In genomic region chr3:38907676-38908425, GRCm38 (mm10) we compare ENCODE assay signal across 12 mouse cellular contexts. TPM values are rescaled to one million over a fixed set of nuclear protein-coding genes. Genes with fewer than 3 reads are reported as not detected.
DNase-seq lines count a peak whose midpoint lies in the region; ATAC-seq lines count a peak whose summit lies in the region.
"Had no signal": no experiment of that assay in that cellular context is flagged by ENCODE, and none has a peak within 500 bp of the region (broad histone marks: within the 10 kb centered on the region; RNA-seq: fewer than 3 reads in every experiment).

No protein-coding gene starts in this region.

- H3K9ac ChIP-seq in heart, embryonic 15.5 days, result no peak overlapping the region
- no peak overlapping the region for H3K9ac ChIP-seq in embryonic facial prominence, embryonic 14.5 days (ENCODE audit: low read depth, low read length)
- H3K9ac ChIP-seq in forebrain, embryonic 15.5 days (replicated peaks), result 0 out of 2 replicates have a peak overlapping the region, but pooled peaks have one; percentile 1
- H3K9ac ChIP-seq in midbrain, embryonic 13.5 days (replicated peaks), result peak overlapping the region; percentile 50

- peak overlapping the region; percentile 14; the same call in 1 of the 2 replicates for H3K4me3 ChIP-seq in heart, embryonic 15.5 days
- peak overlapping the region; percentile 3; the same call in 1 of the 2 replicates for H3K4me3 ChIP-seq in embryonic facial prominence, embryonic 14.5 days (ENCODE audit: low read depth, low read length)
- H3K4me3 ChIP-seq in forebrain, embryonic 15.5 days, result peak overlapping the region; percentile 3
- H3K4me3 ChIP-seq in midbrain, embryonic 13.5 days (replicated peaks), result peak overlapping the region; percentile 26

- H3K36me3 ChIP-seq in heart, embryonic 15.5 days, result no peaks in the 10 kb centered on the region
- peaks cover 4% of the 10 kb centered on the region for H3K36me3 ChIP-seq in embryonic facial prominence, embryonic 14.5 days (ENCODE audit: control insufficient read depth, insufficient read depth, low read length)
- no peaks in the 10 kb centered on the region for H3K36me3 ChIP-seq in forebrain, embryonic 15.5 days
- H3K36me3 ChIP-seq in midbrain, embryonic 13.5 days, result no peaks in the 10 kb centered on the region

- H3K4me2 ChIP-seq in heart, embryonic 15.5 days, result peak overlapping the region; percentile 39
- peak overlapping the region; percentile 38 for H3K4me2 ChIP-seq in embryonic facial prominence, embryonic 14.5 days (ENCODE audit: low read depth, low read length)
- H3K4me2 ChIP-seq in forebrain, embryonic 15.5 days (replicated peaks), result peak overlapping the region; percentile 36
- H3K4me2 ChIP-seq in midbrain, embryonic 13.5 days (replicated peaks), result peak overlapping the region; percentile 48

- H3K4me1 ChIP-seq in heart, embryonic 15.5 days (replicated peaks), result peaks cover 11% of the 10 kb centered on the region
- H3K4me1 ChIP-seq in embryonic facial prominence, embryonic 14.5 days (ENCODE audit: control insufficient read depth, insufficient read depth, low read length), result peaks cover 12% of the 10 kb centered on the region
- H3K4me1 ChIP-seq in forebrain, embryonic 15.5 days, result peaks cover 38% of the 10 kb centered on the region
- peaks cover 43% of the 10 kb centered on the region for H3K4me1 ChIP-seq in midbrain, embryonic 13.5 days (replicated peaks)

- no peak overlapping the region for H3K27ac ChIP-seq in heart, embryonic 15.5 days
- H3K27ac ChIP-seq in embryonic facial prominence, embryonic 14.5 days (replicated peaks; ENCODE audit: low read depth, low read length), result peak overlapping the region; percentile 13; the same call in 1 of the 2 replicates
- peak overlapping the region; percentile 72 for H3K27ac ChIP-seq in forebrain, embryonic 15.5 days (replicated peaks)
- peak overlapping the region; percentile 74 for H3K27ac ChIP-seq in midbrain, embryonic 13.5 days

- 32% methylated on average over 14 of the region's 14 CpGs for WGBS in heart, embryonic 15.5 days
- 24% methylated on average over 14 of the region's 14 CpGs for WGBS in embryonic facial prominence, embryonic 14.5 days
- 16% methylated on average over 14 of the region's 14 CpGs for WGBS in forebrain, embryonic 15.5 days
- WGBS in midbrain, embryonic 13.5 days, result 8% methylated on average over 14 of the region's 14 CpGs

- no peak for ATAC-seq in heart, embryonic 15.5 days (replicated peaks; ENCODE audit: insufficient number of reproducible peaks, insufficient read depth, low FRiP score, low read depth)
- 0 out of 2 replicates have a peak, but pooled peaks have one; percentile 30 for ATAC-seq in embryonic facial prominence, embryonic 14.5 days (ENCODE audit: low read depth)
- ATAC-seq in forebrain, embryonic 15.5 days (replicated peaks), result 0 out of 2 replicates have a peak, but pooled peaks have one; percentile 24
- peak; percentile 66 for ATAC-seq in midbrain, embryonic 13.5 days

- H3K27me3 ChIP-seq in heart, embryonic 15.5 days, result no peaks in the 10 kb centered on the region
- no peaks in the 10 kb centered on the region for H3K27me3 ChIP-seq in embryonic facial prominence, embryonic 14.5 days (replicated peaks; ENCODE audit: control insufficient read depth, insufficient read depth, low read length)
- no peaks in the 10 kb centered on the region for H3K27me3 ChIP-seq in forebrain, embryonic 15.5 days
- no peaks in the 10 kb centered on the region for H3K27me3 ChIP-seq in midbrain, embryonic 13.5 days

- no peaks in the 10 kb centered on the region for H3K9me3 ChIP-seq in heart, embryonic 15.5 days (replicated peaks)
- H3K9me3 ChIP-seq in embryonic facial prominence, embryonic 14.5 days (ENCODE audit: control insufficient read depth, low read length), result no peaks in the 10 kb centered on the region
- no peaks in the 10 kb centered on the region for H3K9me3 ChIP-seq in forebrain, embryonic 15.5 days
- no peaks in the 10 kb centered on the region for H3K9me3 ChIP-seq in midbrain, embryonic 13.5 days

- no peak for DNase-seq in heart, adult 18-20 months
- peak; percentile 15 for DNase-seq in embryonic facial prominence, embryonic 14.5 days (ENCODE audit: low spot score)
- DNase-seq in adipocyte (ENCODE audit: low spot score), result no peak
- DNase-seq in spleen, adult 18-20 months, result no peak
- DNase-seq: gastrocnemius, postnatal 36 days; kidney, postnatal 10 days; lung, adult 2 months; right cerebral cortex, postnatal 4 days; thymus, postnatal 36 days had no signal

RNA-seq across cellular contexts. Expression of gene Fat4, which starts 21.1 kb away (rescaled TPM):
- polyA plus RNA-seq in heart, embryonic 15.5 days (2015; fragmentation: Nextera tagmentation; extraction: Ambion mirVana), result 2.4 and 3.5 TPM in 2 replicates
- 1 to 10 TPM; 3.9 to 4.0 TPM for total RNA-seq in heart, adult 18-20 months (2021)
- 16.6 and 17.7 TPM in 2 replicates for polyA plus RNA-seq in embryonic facial prominence, embryonic 14.5 days (2014; fragmentation: Nextera tagmentation; extraction: Ambion mirVana)
- 11.2 and 11.3 TPM in 2 replicates for polyA plus RNA-seq in forebrain, embryonic 15.5 days (2015; fragmentation: Nextera tagmentation; extraction: Ambion mirVana)
- 6.9 and 7.2 TPM in 2 replicates for polyA plus RNA-seq in midbrain, embryonic 13.5 days (2015; fragmentation: Nextera tagmentation; extraction: Ambion mirVana)

Comparison
In these comparisons a context has a peak if more than half of its experiments do, and no peak if none do; other contexts are left out.
1. H3K9ac ChIP-seq: peak in forebrain, embryonic 15.5 days (single experiment) and midbrain, embryonic 13.5 days (single experiment); none in heart, embryonic 15.5 days (single experiment) and embryonic facial prominence, embryonic 14.5 days (single experiment).
2. Peak in every context shown above with its lines, with median percentiles within 50 percentile points of each other: H3K4me2 ChIP-seq and H3K4me3 ChIP-seq.